Mouse (Mus musculus) heart, postnatal 0 days (tissue): ENCODE measurements around the gene Trpm1. TPM values are rescaled to one million over a fixed set of nuclear protein-coding genes. Genes with fewer than 3 reads are reported as not detected.

ENCODE experiments used
- ATAC-seq: fragments of 200-750 bp; cut with Nextera tagmentation; 2 replicates; pipeline ENCODE4 v1.8.0; 2017; ENCODE audit warnings: low read depth, moderate number of reproducible peaks, moderate library complexity; ENCODE audit not compliant: insufficient read depth
- DNase-seq: peaks from one replicate; pipeline ENCODE4 v3.0.0-alpha.2; 2016; ENCODE audit warnings: low spot score
- H3K27ac ChIP-seq: fragments of 300-500 bp; sonication (generic); 2 replicates; pipeline ENCODE4 v1.5.1; 2014; ENCODE audit warnings: low read depth, mild to moderate bottlenecking
- H3K27me3 ChIP-seq: fragments of 300-500 bp; sonication (generic); 2 replicates; pipeline ENCODE4 v1.6.1; 2014; ENCODE audit warnings: low read length, mixed read lengths; ENCODE audit not compliant: control insufficient read depth, insufficient read depth
- H3K36me3 ChIP-seq: fragments of 300-500 bp; sonication (generic); replicated peaks from 2 replicates; pipeline ENCODE4 v1.6.1; 2014; ENCODE audit warnings: low read length, mixed read lengths; ENCODE audit not compliant: control insufficient read depth, insufficient read depth
- H3K4me1 ChIP-seq: fragments of 300-500 bp; sonication (generic); 2 replicates; pipeline ENCODE4 v1.6.1; 2014; ENCODE audit warnings: antibody characterized with exemption; ENCODE audit not compliant: control insufficient read depth, insufficient read depth
- H3K4me2 ChIP-seq: fragments of 300-500 bp; sonication (generic); 2 replicates; pipeline ENCODE4 v1.6.1; 2014; ENCODE audit warnings: low read depth, mild to moderate bottlenecking, low read length, moderate library complexity
- H3K4me3 ChIP-seq: fragments of 300-500 bp; sonication (generic); 2 replicates; pipeline ENCODE4 v1.5.1; 2014; ENCODE audit warnings: low read depth, low read length
- H3K9ac ChIP-seq: fragments of 300-500 bp; sonication (generic); replicated peaks from 2 replicates; pipeline ENCODE4 v1.6.1; 2014; ENCODE audit warnings: low read depth, low read length, mixed read lengths
- H3K9me3 ChIP-seq: fragments of 300-500 bp; sonication (generic); replicated peaks from 2 replicates; pipeline ENCODE4 v1.6.1; 2016; ENCODE audit warnings: low read length; ENCODE audit not compliant: control insufficient read depth
- CTCF ChIP-seq: IDR thresholded peaks from 2 replicates; pipeline ENCODE4 v1.5.1; 2016; ENCODE audit warnings: antibody characterized with exemption, control low read depth, low read depth
- EP300 ChIP-seq: IDR thresholded peaks from 2 replicates; pipeline ENCODE4 v1.6.1; 2016; ENCODE audit warnings: antibody characterized with exemption, low read depth
- WGBS: fragments of 180-500 bp; shearing (Covaris S2); extraction: QIAGEN DNeasy Blood & Tissue Kit; methylation state at CpG from one replicate; pipeline ENCODE4 v1.1.7; 2014; 5-methylcytosine and 5-hydroxymethylcytosine counted together
- polyA plus RNA-seq: library from polyadenylated mRNA; unstranded; fragments of >200 nt; fragmentation: Nextera tagmentation; extraction: Ambion mirVana; gene quantifications from 2 replicates; pipeline ENCODE4 v1.2.1, GENCODE M21; 2015
- total RNA-seq: library from RNA; depleted of rRNA; stranded (reverse); fragments of >200 nt; gene quantifications from 2 replicates; pipeline ENCODE4 v1.2.3, GENCODE M21; 2014; ENCODE audit warnings: low replicate concordance

The Trpm1 gene
- total and polyA plus RNA-seq, 2 experiments from 2014 or later: 0.14 TPM; not detected in 1

GRCm38 (mm10) chr7:64253736-64254135 is 100.1 kb downstream of the Trpm1 start:
- DNase-seq (no peak), ATAC-seq (no peak)
- Histone ChIP-seq H3K36me3 (no peaks in the 10 kb centered on the region), H3K27ac (no peak overlapping the region), H3K4me2 (no peak overlapping the region), H3K4me3 (no peak overlapping the region), H3K9ac (no peak overlapping the region), H3K4me1 (peaks cover 4% of the 10 kb centered on the region), H3K27me3 (no peaks in the 10 kb centered on the region), H3K9me3 (no peaks in the 10 kb centered on the region)
- no peak for TF ChIP-seq CTCF
- TF ChIP-seq EP300: no peak
- WGBS: 81% methylated on average over 3 of the region's 3 CpGs

GRCm38 (mm10) chr7:64265502-64266279 is 112.1 kb downstream of the Trpm1 start:
- Histone ChIP-seq H3K4me3 (no peak overlapping the region), H3K4me2 (no peak overlapping the region), H3K27ac (no peak overlapping the region), H3K4me1 (no peaks in the 10 kb centered on the region), H3K36me3 (no peaks in the 10 kb centered on the region), H3K9ac (no peak overlapping the region), H3K9me3 (no peaks in the 10 kb centered on the region), H3K27me3 (peaks cover 16% of the 10 kb centered on the region)
- WGBS: 67% methylated on average over 13 of the region's 13 CpGs
- DNase-seq (no peak), ATAC-seq (no peak)
- no peak for TF ChIP-seq EP300
- TF ChIP-seq CTCF: no peak

- Histone ChIP-seq H3K4me2 (no peak overlapping the region), H3K9me3 (no peaks in the 10 kb centered on the region), H3K4me3 (no peak overlapping the region), H3K27me3 (peaks cover 16% of the 10 kb centered on the region), H3K27ac (no peak overlapping the region), H3K9ac (no peak overlapping the region), H3K36me3 (no peaks in the 10 kb centered on the region), H3K4me1 (no peaks in the 10 kb centered on the region)
- 93% methylated on average over 4 of the region's 4 CpGs for WGBS
- TF ChIP-seq CTCF (no peak), EP300 (no peak)
- DNase-seq (no peak), ATAC-seq (no peak)
These were observed 113.0 kb downstream of the Trpm1 start for GRCm38 (mm10) chr7:64266587-64266986.

GRCm38 (mm10) chr7:64271926-64272325 is 118.3 kb downstream of the Trpm1 start:
- H3K9me3 ChIP-seq: no peaks in the 10 kb centered on the region
- ATAC-seq (no peak), DNase-seq (no peak)
- 54% methylated on average over 4 of the region's 4 CpGs for WGBS
- no peaks in the 10 kb centered on the region for H3K4me1 ChIP-seq
- H3K27ac ChIP-seq: no peak overlapping the region
- H3K36me3 ChIP-seq: no peaks in the 10 kb centered on the region
- TF ChIP-seq CTCF (no peak), EP300 (no peak)
- no peak overlapping the region for H3K4me3 ChIP-seq
- peaks cover 15% of the 10 kb centered on the region for H3K27me3 ChIP-seq
- no peak overlapping the region for H3K9ac ChIP-seq
- no peak overlapping the region for H3K4me2 ChIP-seq

- Histone ChIP-seq H3K27me3 (no peaks in the 10 kb centered on the region), H3K4me3 (no peak overlapping the region), H3K27ac (no peak overlapping the region), H3K4me2 (no peak overlapping the region), H3K9ac (no peak overlapping the region), H3K9me3 (no peaks in the 10 kb centered on the region), H3K4me1 (no peaks in the 10 kb centered on the region), H3K36me3 (no peaks in the 10 kb centered on the region)
- no peak for DNase-seq
- 67% methylated on average over 4 of the region's 4 CpGs for WGBS
- ATAC-seq: no peak
- TF ChIP-seq CTCF (no peak), EP300 (no peak)
These were observed 121.9 kb downstream of the Trpm1 start for GRCm38 (mm10) chr7:64275518-64275917.

GRCm38 (mm10) chr7:64276921-64277320 is 123.3 kb downstream of the Trpm1 start:
- no peaks in the 10 kb centered on the region for H3K9me3 ChIP-seq
- H3K9ac ChIP-seq: no peak overlapping the region
- DNase-seq (no peak), ATAC-seq (no peak)
- no peaks in the 10 kb centered on the region for H3K4me1 ChIP-seq
- no peak for TF ChIP-seq CTCF
- no peak for TF ChIP-seq EP300
- H3K36me3 ChIP-seq: no peaks in the 10 kb centered on the region
- H3K27me3 ChIP-seq: no peaks in the 10 kb centered on the region
- H3K27ac ChIP-seq: no peak overlapping the region
- 32% methylated on average over 6 of the region's 6 CpGs for WGBS
- no peak overlapping the region for H3K4me3 ChIP-seq
- H3K4me2 ChIP-seq: no peak overlapping the region
